Mouse (Mus musculus) adrenal gland, adult (tissue): Measurements from ENCODE around the gene Bnip1.

Source experiments
- DNase-seq, 2 experiments: peaks; one replicate each; pipeline ENCODE4 v3.0.0; 2022 to 2023; ENCODE audit warnings: low spot score in 1 of 2; ENCODE audit not compliant: inconsistent age in 2 of 2

Bnip1 gene

DNA sequence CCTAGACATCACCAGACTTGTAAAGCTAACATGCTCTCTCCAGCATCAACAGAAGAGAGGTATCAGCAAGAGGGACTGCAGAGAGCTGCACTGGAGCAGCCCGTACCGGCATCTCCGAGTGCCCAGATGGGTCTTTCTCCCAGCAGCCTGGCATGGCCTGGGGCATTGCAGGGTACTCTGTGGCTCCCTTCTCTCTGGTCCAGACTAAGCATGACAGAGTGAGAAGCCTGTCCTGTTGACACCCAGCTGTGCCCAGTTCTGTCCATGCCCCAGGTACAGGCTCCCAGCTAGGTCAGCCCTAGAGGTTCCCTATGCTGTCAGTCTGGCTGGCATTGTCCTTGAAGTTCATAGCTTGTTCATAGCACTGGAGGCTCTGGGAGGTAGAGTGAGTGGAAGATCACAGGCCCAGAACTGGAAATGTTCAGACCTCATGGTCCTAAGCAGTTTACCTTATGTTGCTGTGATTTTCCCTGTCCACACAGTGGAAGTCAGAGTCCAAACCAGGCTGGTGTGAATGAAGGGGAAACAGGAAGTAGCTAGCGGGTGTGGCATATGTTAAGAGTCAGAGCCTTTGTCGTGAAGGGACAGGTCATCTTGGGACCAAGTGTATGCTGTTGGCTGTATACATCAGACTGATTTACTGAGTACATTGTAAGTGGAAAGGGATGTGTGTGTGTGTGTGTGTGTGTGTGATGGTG lies 12.4 kb downstream of the Bnip1 start:
- DNase-seq, result no peak

DNA sequence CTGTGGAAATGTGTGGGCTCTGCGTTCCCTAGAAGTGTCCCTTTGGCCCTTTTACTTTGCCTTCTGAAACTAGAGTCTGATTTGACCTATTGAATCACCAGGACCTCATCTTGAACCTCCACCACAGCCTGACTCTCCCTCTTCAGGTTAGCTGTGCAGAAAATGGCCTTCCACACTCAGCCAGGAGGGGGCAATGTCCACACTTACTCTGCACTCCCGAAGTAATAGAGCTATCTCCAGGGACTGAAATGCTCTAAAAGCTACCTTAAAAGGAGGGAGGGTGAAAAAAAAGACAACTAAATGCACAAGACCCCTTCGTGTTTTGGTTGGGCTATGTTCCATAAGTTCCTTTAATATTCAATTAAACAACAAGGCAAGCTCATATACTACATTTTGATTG lies 13.9 kb downstream of the Bnip1 start:
- peak; percentile 69 to 89 for DNase-seq

DNA sequence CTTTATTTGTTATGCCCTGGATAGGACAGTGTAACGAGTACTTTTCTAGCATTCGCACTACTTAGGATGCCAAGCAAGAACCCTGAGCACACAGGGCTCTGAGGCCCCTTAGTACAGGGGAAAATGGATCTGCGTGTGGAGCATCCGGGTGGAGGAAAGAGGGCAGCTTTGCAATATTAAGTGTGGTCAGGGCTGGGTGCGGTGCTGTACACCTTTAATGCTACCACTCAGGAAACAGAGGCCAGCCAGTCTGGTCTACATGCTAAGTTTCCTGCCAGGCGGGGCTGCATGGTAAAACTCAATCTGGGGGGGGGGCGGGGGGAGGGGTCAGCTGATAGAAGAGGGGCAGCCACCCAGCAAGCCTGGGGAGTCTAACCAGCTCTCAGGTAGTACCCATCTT lies 14.5 kb downstream of the Bnip1 start:
- DNase-seq, result no peak

DNA sequence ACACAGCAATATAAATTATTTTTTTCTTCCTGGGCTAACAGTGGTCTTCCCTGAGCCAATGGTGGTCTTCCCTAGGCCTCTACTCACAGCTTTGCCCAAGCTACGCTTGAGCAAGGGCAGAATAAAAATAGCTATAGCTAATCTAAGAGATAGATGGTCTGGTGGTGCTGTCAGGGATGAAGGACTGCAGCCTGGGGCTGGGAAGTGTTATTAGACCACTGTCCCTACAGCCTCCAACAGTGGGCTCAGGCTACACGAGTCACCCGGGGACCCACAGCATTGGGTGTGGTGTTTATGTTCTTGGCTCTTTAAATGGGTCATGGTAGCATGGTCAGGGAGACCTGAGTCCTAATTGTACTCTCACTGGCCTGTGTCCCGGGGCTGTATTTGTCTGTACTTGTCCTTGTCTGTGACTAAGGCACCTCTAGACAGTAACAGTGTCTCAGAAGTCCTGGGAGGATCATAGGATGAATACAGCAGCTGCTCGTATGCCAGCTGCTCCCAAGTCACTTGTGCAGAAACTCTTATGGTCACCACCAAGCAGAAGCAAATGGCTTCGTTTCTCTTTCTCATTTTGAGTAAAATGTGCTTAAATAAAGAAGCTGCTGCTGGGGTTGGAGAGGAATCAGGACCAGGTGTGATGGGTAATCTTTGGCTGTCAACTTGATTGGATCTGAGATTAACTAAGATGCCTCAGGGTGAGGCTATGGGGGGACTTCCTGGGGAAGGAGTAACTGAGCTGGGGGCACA lies 16.7 kb downstream of the Bnip1 start:
- peak in 1 of 2 experiments; percentile 60 for DNase-seq

GRCm38 (mm10) chr17:26802886-26803285 lies 22.0 kb downstream of the Bnip1 start:
- DNase-seq, result no peak

DNA sequence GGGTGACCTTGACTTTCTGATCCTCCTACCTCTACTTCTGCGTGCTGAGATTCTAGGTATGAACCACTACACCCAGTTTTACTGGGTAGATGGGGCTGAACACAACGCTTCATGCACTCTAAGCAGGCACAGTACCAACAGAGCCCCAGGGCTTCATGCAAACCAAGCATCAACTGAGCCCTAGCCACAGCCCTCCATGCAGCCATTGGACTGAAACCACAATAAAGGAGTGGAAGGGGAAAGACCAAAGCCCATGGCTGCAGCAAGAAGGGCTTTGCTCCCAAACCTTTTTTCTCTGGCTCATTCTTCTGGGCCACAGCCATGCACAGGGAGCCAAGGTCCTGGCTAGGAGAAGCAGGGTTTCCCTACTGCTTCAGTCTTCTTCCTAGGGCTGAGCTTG lies 31.7 kb downstream of the Bnip1 start:
- no peak for DNase-seq

- DNase-seq, result no peak
Observed at GRCm38 (mm10) chr17:26813497-26813896, 32.6 kb downstream of the Bnip1 start.

DNA sequence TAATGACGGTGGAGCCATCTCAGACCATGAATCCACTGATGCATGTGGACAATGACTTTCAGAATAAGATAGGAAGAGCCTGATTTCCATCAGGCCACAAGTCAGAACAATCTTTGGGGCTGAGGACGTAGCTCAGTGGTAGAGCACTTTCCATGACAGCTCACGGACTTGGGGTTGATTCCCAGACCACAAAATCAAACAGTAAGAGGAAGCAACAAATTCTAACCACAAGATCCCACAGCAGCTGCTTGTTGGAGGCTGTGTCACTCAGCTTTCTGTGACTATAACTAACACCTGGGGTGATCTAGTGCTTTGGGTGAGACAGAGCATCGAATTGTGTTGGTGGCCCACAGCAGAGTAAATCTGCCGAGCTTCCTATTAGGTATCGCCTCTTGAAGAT lies 35.9 kb downstream of the Bnip1 start:
- no peak for DNase-seq

- no peak for DNase-seq
Observed at GRCm38 (mm10) chr17:26817776-26818175, 36.9 kb downstream of the Bnip1 start.

DNA sequence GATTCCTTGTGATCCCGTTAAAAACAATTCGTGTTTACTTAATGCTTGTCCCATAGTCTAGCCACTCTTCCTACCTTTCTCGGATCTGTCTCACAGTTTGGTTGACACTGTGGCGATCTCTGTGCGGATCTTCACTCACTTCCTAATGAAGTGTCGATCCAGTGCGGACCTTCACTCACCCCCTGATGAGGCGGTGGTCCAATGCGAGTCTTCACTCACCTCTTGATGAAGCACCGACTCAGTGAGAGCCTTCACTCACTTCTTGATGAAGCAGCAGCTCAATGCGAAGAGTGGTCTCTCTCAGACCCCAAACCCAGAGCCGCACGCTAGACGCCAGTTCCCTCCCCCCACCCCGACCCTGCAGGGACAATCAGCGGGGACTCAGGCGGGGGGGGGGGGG lies 45.3 kb downstream of the Bnip1 start:
- no peak for DNase-seq

GRCm38 (mm10) chr17:26833806-26834205 lies 52.9 kb downstream of the Bnip1 start:
- DNase-seq, result no peak

GRCm38 (mm10) chr17:26834302-26834965 lies 53.6 kb downstream of the Bnip1 start:
- no peak for DNase-seq

DNA sequence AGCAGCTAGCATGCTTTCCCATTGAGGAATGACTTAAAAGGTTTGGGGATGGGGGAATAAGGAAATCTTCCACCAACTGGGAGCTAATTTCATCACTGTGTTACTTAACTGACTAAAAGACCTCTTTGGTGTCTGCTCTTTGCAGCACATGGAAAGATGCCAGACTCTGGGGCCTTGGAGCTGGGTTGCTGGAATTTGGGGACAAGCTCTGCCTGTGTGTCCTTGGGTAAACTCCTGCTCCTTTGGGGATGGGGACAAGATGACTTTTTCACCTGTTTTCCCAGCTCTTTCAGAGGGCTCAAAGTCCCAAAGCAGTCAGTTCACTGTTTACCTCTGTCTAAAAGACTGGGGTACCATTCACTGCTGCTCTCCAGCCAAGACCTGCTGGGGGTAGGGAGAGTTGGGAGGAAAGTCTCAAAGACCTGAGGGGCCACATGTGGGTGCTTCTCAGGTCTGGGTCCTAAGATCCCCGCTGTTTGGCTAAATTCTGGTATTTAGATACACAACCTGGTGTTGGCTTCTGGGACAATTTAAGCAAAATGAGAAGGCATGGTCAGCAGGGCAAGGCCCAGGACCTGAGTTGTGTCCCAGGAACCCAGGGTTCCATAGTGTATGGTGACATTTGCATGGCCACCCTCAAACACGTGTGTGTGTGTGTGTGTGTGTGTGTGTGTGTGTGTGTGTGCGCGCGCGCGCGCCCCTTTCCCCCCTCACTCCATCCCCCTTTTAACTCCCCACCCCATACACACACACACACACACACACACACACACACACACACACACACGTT lies 54.3 kb downstream of the Bnip1 start:
- DNase-seq, result peak; percentile 66 to 69

DNA sequence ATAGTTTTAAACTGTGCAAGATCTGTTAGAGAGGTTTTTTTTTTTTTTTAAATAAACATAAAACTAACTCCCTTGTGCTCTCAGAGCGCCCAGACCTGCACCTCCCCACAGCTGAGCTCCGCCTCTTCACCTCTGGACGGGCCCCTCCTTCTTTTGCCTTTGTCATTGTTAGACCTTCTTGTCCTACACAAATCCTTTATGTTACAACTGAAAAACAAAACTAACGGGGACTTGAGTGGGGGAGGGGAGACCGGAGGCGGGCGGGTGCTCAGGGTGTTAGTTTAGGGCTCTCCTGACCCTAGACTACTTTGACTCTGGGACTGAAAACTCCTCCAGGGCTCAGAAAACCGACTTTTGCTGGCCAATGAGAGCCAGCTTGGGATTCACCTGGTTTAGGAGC lies 55.1 kb downstream of the Bnip1 start:
- no peak for DNase-seq

- no peak for DNase-seq
Observed at GRCm38 (mm10) chr17:26836377-26836776, 55.5 kb downstream of the Bnip1 start.

DNA sequence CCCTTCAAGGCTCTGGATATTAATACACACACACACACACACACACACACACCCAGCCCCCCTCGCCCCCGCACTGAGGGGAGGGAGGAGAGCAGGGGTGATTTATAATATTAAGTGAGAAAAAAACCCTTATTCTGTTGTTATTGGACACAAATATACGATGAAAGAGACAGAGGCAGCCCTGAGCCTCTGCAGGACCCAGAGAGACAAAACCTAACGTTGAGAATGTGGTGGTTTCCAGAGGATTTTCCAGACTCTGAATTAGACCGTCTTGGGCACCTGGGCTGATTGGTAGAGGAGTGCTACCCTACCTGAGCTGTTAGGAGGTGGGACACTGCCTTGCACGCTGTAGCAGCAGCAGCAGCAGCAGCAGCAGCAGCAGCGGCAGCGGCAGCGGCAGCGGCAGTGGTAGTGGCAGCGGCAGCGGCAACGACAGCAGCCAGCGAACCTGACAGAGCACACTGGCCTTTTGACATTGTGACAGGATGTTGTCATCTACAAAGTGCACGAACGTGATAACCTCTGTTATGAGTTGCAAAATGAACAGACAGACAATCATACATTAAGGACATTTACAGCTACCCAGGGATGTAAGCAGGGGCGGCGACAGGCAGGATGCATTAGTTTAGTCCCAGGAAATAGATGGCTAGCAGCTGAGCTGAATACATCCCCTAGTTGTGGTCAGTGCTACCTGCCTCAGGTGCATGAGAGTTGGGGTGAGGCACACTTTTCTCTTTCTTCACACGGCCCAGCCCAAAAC lies 56.1 kb downstream of the Bnip1 start:
- no peak for DNase-seq

DNA sequence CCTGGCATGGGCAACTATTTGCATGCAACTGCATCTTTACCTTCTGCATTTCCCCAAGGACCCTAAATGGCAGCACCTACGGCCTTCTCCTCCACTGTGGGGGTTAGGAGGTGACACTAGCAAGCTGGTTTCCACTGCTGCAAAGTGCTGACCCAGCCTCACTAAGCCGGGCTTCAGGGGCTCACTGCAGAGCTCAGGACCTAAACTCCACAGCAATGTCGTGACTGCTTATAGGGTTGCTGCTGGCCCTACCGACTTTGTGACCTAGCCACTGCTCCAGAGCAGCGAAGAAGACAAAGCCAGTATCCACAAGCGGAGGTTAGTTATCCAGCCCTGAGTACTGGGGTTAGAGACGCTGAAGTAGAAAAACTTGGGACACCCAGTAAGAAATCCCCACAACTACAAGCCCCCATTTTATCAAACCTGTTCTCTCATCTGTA lies 56.7 kb downstream of the Bnip1 start:
- no peak for DNase-seq

DNA sequence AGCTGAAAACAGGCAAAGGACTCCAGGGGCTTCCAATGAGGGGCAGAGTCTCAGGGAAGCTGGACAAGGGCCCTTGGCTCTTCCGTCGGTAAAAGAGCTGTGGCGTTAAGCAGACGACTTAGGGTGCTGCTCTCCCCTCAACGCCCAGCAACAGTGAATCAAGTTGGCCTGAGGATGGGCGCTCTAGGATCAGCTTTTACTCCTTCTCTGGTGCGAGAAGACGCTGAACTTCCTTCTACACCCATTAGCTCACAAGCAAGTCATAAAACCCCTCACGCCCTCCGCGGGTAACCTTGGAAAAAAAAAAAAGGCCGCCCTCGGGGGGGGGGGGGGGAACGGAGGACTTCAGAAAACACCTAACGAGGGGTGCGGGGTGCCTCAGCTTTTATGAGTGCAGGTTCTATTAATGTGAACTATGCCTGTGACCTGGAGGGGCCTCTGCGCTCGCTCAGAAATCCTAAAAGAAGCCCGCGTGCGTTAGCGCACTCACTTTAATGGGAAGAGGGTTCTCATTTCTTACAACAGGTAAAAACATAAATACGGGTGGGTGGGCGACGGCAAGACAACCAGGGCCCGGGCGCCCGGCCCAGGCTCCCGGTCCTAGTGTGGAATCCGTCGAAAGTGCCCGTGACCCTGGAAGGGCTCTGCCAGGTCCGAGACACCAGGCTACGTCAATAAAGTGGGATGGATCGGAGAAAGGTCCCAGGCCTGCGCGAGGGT lies 57.5 kb downstream of the Bnip1 start:
- DNase-seq, result no peak

GRCm38 (mm10) chr17:26838911-26839717 lies 58.2 kb downstream of the Bnip1 start:
- DNase-seq, result peak in 1 of 2 experiments; percentile 42
